Mouse (Mus musculus): ENCODE measurements at regions not wholly inside any gene's neighbourhood (a gene's known extent, or its start where the extent isn't known, plus 50 kb on each side); places are given as distances from the start of the nearest gene placed in this dataset.

GRCm38 (mm10) chrX:12888708-12889481 is 127.0 kb upstream of the Med14 start:
- DNase-seq = no peak

DNA sequence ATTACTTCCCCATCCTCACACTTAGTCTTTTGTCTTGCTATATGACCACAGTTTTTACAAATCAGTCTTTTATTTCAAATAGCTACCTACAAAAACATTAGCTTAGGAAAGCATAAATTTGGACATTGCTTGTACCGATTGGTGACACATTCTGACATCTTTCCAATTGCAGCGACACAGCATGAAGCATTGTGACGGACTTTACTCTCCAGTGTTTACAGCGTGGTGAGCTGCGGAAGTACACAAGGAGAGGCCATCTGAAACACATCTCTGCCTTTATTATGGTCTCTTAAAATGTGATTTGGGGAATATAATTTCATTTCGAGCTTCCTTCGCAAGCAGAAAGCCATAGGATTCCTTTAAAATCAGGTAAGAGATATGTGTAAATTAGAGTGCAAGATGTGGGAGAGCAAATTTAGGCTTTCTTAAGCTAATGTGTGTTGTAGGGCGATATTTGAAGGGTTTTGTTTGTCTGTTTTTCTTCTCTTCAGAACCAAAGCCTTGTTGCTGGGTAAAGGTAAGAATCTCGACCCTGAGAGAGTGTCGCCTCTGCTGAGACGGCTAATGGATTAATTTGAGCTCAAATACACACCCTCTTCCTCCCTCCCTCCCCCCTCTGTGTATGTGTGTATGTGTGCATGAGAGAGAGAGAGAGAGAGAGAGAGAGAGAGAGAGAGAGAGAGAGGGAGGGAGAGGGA is 126.3 kb upstream of the Med14 start:
- no peak for DNase-seq

GRCm38 (mm10) chrX:12887516-12887915 is 125.6 kb upstream of the Med14 start:
- DNase-seq = no peak

GRCm38 (mm10) chrX:12886160-12887048 is 124.5 kb upstream of the Med14 start:
- no peak for DNase-seq

GRCm38 (mm10) chrX:12879233-12879632 is 117.4 kb upstream of the Med14 start:
- no peak for DNase-seq

GRCm38 (mm10) chrX:12877506-12877905 is 115.6 kb upstream of the Med14 start:
- DNase-seq = no peak

DNA sequence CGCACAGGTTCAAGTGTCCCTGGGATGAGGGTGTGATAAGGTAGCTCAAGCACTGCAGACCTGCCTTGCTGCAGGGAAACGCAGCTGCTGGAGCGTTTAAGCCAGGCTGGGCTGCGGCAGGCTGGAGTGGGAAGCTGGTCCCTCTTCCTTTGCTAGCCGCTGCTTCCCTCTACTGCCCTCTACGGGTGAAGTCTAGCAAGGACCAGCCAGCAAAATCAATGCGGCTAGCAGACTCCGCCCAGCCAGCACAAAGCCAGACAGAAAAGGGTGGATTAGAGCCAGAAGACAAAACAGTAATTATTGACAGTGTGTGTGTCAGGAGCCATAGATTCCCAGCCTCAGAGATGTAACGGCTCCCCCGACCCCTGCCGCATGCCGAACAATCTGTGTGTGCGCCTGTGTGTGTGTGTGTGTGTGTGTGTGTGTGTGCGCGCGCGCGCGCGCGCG is 111.8 kb upstream of the Med14 start:
- DNase-seq = peak; percentile 75

DNA sequence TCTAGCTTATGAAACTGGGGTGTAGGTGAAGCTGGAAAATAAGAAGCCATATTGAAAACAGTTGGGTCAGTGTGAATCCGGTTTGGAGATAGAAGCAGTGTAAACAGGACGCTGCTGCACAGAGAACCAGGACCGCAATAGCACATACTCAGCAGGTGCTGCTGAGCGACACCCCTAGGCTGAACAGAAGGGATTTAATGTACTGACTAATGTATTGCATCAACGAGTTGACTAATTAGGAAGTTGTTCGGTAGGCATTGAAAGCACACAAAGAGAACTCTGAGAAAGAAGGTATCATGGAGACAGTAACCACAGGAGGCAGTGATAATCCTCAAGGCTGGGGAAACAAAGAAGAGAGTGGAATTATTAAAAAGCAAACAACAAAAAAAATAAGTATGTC is 111.4 kb upstream of the Med14 start:
- DNase-seq = no peak

DNA sequence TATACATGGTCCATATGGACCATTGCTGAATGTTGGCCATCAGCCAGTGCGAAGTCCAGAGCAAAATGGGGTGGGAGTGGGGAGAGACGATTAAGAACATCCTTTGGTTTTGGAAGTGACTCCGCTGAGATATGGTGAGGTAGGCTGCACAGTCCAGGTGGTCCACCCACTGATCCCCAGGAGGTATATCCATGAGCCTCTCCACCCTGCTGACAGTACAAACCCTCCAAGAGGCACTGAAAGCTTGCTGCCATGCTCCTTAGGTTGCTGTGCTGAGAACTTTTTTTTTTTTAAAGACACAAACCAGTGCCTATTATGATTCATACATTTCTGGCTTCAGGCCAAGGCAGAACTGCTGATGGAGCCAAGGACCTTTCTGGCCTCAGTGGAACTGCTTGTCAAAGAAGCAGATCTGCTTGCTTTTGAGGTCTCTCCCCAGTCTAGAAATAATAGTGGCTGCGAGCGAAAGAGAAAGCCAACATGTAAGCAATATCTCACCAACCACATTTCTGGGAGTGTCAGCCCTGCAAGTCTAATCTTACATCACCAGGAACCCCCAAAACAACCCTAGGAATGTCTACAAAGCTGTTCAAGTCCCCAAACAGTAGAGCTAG is 105.1 kb upstream of the Med14 start:
- no peak for DNase-seq

DNA sequence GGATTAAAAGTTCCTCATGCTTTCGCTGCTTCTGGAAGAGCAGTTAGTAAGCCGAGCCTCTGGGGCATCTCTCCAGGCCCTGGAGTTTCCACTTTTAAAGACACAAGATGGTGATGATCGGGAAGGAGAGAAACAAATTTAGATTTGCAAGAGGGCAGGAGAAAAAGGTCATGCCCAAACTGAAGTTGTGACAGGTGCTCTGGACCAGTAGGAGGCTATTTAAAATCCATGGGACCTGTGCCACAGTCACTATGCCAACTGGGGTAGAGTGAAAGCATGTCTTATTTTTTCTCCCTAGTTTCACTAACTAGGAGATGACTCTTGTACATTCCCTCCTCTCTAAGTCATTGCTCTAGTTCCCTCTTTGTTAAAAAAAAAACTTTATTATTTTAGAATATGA is 104.3 kb upstream of the Med14 start:
- no peak for DNase-seq

DNA sequence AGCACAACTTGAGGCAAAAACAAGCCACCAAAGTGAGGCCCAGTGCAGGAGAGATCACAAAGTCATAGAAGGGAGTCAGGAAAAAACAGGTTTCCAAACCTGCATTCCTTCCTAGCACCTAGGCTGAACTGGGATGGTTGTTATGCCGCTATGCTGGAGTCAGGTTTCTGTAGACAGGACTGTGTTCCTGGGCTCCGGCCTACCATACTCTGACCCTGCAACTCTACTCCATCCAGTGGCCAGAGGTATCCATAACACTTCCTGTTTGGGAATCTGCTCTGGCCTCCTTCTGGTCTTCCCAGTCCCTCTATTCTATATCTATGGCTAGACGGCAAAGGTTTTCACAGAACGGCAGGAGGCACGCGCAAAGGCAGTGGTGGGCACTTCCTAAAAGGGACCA is 98.3 kb upstream of the Med14 start:
- peak; percentile 56 for DNase-seq

- DNase-seq = no peak
Observed at GRCm38 (mm10) chrX:12858757-12859156, 96.9 kb upstream of the Med14 start.

- DNase-seq = peak; percentile 27
Observed at GRCm38 (mm10) chrX:12857881-12858755, 96.2 kb upstream of the Med14 start.

GRCm38 (mm10) chrX:12855425-12855824 is 93.6 kb upstream of the Med14 start:
- peak; percentile 27 for DNase-seq

- no peak for DNase-seq
Observed at GRCm38 (mm10) chrX:12851684-12852083, 89.8 kb upstream of the Med14 start.

- DNase-seq = no peak
Observed at GRCm38 (mm10) chrX:12844431-12844830, 82.6 kb upstream of the Med14 start.

- no peak for DNase-seq
Observed at GRCm38 (mm10) chrX:12841021-12841325, 79.1 kb upstream of the Med14 start.

DNA sequence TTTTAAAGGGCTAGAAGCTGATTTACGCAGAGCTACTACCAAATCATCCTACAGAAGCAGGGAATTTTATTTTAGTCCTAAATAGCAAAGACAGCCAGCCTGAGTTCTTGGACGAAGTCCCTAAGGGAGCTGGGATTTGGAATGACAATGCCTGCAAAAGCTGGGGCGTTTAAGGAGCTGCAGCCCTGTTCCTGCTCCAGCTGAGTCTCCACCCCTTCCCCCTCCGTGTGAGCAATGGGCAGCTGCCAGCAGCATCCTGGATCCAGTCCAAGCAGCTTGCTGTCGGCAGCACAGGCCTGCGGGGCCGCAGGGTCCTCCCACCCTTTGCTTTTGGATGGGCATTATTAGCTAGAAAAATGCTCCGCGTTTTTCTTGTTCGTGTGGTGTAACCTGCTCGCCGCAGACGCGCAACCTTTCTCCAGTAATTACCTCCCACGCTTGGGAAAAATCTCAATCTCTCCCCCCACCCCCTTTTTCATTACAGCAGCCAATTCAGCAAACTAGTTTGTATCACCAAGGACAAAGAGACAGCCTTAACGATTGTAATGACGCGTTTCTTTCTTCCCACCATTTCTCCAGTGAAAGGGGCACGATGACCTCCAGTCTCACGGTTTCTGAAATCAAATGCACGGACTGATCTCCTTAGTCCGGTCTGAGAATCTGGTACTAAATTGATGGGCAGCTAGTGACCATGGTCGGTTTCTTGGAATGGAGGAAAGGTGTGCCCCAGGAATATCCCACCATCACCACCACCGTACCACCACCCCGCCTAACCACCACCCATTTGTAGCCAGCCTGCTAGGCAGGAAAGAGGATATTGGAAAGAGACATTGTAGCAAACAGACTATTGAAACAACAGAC is 78.5 kb upstream of the Med14 start:
- peak; percentile 83 for DNase-seq

DNA sequence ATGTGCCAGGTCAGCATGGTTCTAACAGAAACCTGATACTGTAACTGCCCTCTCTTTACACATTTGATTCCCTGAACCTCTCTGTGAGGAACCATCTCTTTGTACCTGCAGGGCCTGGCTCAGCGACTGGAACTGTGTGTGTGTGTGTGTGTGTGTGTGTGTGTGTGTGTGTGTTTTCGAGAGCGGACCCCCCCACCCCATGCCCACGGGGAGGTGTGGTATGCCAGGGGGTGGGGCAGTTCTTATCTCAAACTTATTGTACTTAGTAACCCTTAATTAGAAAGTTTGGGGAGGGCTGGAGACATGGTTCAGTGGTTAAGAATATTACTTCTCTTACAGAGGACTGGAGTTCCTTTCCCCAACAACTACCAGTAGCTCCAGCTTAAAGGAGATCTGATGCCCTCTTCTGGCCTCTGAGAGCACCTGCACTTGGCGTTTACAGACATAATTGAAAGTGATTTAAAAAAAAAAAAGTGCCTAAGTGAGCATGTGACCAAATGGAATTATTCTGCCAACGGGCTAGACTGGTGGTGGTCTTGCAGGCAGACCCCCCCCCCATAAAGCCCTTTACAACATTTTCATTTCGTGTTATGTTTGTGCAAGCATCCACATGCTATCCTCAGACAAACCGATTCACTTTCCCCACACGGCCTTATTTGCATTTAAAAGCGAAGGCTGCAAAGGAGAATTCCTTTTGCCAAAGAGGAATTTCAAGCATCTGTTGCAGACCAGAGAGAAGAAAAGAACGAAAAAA is 77.7 kb upstream of the Med14 start:
- peak; percentile 49 for DNase-seq

- peak; percentile 23 for DNase-seq
Observed at GRCm38 (mm10) chrX:12837821-12838220, 75.9 kb upstream of the Med14 start.

Data from kidney, adult 11 months (tissue).